ENCODE assay signal across 9 mouse cellular contexts in the genomic region with DNA sequence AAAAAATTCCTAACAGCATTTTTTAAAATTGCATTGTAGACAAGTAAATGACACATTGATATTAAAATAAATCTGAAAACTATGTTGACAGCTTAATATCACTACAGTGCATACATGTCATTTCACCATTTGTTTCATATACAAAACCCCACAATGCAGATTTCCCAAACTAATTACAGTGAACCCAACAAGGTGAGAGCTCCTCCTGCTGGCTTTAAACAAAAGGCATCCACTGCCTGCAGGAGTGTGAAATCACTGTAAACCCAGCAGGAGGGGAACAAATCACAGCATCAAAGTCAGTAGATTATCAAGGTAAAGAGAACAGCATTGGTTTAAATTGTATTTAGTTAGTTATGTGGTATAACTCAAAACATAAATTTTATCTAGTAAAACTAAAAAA.
DNase-seq lines count a peak whose midpoint lies in the region; ATAC-seq lines count a peak whose summit lies in the region.
"Had no signal": no experiment of that assay in that cellular context is flagged by ENCODE, and none has a peak within 500 bp of the region (broad histone marks: within the 10 kb centered on the region; RNA-seq: fewer than 3 reads in every experiment).

No protein-coding gene starts in this region.

- H3K9me3 ChIP-seq in kidney, embryonic 15.5 days (replicated peaks) = no peaks in the 10 kb centered on the region
- H3K9me3 ChIP-seq in midbrain, embryonic 14.5 days (ENCODE audit: control insufficient read depth, low read length) = no peaks in the 10 kb centered on the region
- no peaks in the 10 kb centered on the region for H3K9me3 ChIP-seq in liver, embryonic 12.5 days (replicated peaks)
- H3K9me3 ChIP-seq: lung, embryonic 15.5 days had no signal

- no peak overlapping the region for H3K9ac ChIP-seq in kidney, embryonic 15.5 days
- no peak overlapping the region for H3K9ac ChIP-seq in midbrain, embryonic 14.5 days (replicated peaks; ENCODE audit: low read length)
- H3K9ac ChIP-seq in liver, embryonic 12.5 days = no peak overlapping the region
- H3K9ac ChIP-seq: lung, embryonic 15.5 days had no signal

- peak; percentile 29 to 31 for DNase-seq in kidney, postnatal 4 days
- peak; percentile 8 for DNase-seq in Muller cell, postnatal 12 days (ENCODE audit: inconsistent ontology term)
- DNase-seq in embryo, embryonic 10.5 days (ENCODE audit: low spot score) = peak; percentile 55
- DNase-seq in midbrain, embryonic 14.5 days = peak; percentile 81
- DNase-seq in spleen, postnatal 10 days (ENCODE audit: low spot score in 2 of 2) = no peak
- DNase-seq in c-Kit-positive CD71-positive TER-119-positive erythroid progenitor cells, embryonic 14.5 days (ENCODE audit: low spot score) = no peak

- no peak overlapping the region for H3K4me2 ChIP-seq in kidney, embryonic 15.5 days
- no peak overlapping the region for H3K4me2 ChIP-seq in midbrain, embryonic 14.5 days (ENCODE audit: low read length)
- no peak overlapping the region for H3K4me2 ChIP-seq in liver, embryonic 12.5 days
- H3K4me2 ChIP-seq: lung, embryonic 15.5 days had no signal

- H3K27me3 ChIP-seq in kidney, embryonic 15.5 days = no peaks in the 10 kb centered on the region
- no peaks in the 10 kb centered on the region for H3K27me3 ChIP-seq in midbrain, embryonic 14.5 days (ENCODE audit: control insufficient read depth, insufficient read depth, low read length)
- no peaks in the 10 kb centered on the region for H3K27me3 ChIP-seq in liver, embryonic 12.5 days (replicated peaks)
- H3K27me3 ChIP-seq: lung, embryonic 15.5 days had no signal

- no peaks in the 10 kb centered on the region for H3K36me3 ChIP-seq in kidney, embryonic 15.5 days
- H3K36me3 ChIP-seq in midbrain, embryonic 14.5 days (ENCODE audit: control insufficient read depth, insufficient read depth, low read length) = no peaks in the 10 kb centered on the region
- no peaks in the 10 kb centered on the region for H3K36me3 ChIP-seq in liver, embryonic 12.5 days
- H3K36me3 ChIP-seq: lung, embryonic 15.5 days had no signal

- ATAC-seq in kidney, embryonic 15.5 days (replicated peaks; ENCODE audit: low FRiP score) = no peak
- no peak for ATAC-seq in midbrain, embryonic 14.5 days (ENCODE audit: low FRiP score, low TSS enrichment)
- no peak for ATAC-seq in liver, embryonic 12.5 days

- H3K4me1 ChIP-seq in kidney, embryonic 15.5 days = no peaks in the 10 kb centered on the region
- H3K4me1 ChIP-seq in midbrain, embryonic 14.5 days (ENCODE audit: control insufficient read depth, insufficient read depth, low read length) = no peaks in the 10 kb centered on the region
- no peaks in the 10 kb centered on the region for H3K4me1 ChIP-seq in liver, embryonic 12.5 days
- H3K4me1 ChIP-seq: lung, embryonic 15.5 days had no signal

- H3K27ac ChIP-seq in kidney, embryonic 15.5 days = no peak overlapping the region
- no peak overlapping the region for H3K27ac ChIP-seq in midbrain, embryonic 14.5 days (replicated peaks; ENCODE audit: low read depth, low read length)
- H3K27ac ChIP-seq in liver, embryonic 12.5 days = no peak overlapping the region
- H3K27ac ChIP-seq: lung, embryonic 15.5 days had no signal

- H3K4me3 ChIP-seq in kidney, embryonic 15.5 days (replicated peaks) = no peak overlapping the region
- H3K4me3 ChIP-seq in midbrain, embryonic 14.5 days (replicated peaks; ENCODE audit: low read depth, low read length) = no peak overlapping the region
- H3K4me3 ChIP-seq in liver, embryonic 12.5 days = no peak overlapping the region
- H3K4me3 ChIP-seq: lung, embryonic 15.5 days had no signal

Comparison
In these comparisons a context has a peak if more than half of its experiments do, and no peak if none do; other contexts are left out.
1. DNase-seq: peak in kidney, postnatal 4 days (2 of 2), Muller cell, postnatal 12 days (single experiment), embryo, embryonic 10.5 days (single experiment) and midbrain, embryonic 14.5 days (single experiment); none in spleen, postnatal 10 days (0 of 2) and c-Kit-positive CD71-positive TER-119-positive erythroid progenitor cells, embryonic 14.5 days (single experiment).